Mouse (Mus musculus): ENCODE data around the gene Kdm6b.
A peak's percentile ranks its signal among the peaks of the same experiment; 100 is the strongest.

Gene Kdm6b

DNA sequence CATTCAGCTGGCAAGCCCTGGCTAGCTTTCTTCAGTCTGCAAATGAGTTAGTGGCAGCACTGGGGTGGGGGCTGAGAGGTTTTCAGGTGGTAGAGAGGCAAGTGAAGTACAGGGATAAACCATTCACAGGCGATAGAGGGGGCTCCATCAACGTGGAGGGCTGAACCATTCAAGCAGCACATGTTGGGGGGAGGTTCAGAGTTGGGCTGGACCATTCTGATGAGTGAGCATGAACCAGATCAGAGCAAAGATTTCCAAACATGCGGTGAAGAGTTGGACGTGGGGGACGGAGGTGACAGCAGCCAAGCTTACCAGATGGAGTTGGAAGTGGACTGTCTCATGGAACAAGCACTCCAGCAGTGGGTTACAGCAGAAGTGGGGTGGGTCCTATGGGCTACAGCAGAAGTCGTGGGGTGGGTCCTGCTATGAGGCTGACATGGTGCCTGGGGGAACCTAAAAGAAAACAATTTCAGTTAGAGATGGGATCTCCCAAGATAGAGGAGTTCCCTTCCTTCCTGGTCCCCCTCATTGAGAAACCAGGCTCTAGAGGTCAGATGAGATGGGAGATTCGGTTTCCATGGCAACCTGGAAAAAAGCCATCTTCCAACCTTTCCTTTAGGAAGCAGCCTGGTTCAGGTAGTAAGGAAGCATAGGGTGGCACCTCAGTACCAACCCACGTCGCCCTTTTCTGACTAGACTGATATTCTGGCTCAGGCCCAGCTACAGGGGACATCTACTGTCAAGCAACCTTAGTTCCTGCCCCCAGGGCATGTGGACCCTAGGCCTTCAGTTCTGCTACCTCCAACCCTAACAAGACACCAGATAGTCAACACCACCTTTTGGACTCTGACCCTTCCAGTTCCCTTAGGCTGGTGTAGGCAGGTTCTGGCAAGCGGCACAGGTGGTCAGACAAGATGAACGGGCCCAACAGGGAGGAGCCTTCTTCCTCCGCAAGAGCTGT lies at the start of gene Kdm6b:
Kdm6b (minus strand) TSS at position 455 of the 961 bp plus-strand sequence.
- DNase-seq = peak; percentile 82

DNA sequence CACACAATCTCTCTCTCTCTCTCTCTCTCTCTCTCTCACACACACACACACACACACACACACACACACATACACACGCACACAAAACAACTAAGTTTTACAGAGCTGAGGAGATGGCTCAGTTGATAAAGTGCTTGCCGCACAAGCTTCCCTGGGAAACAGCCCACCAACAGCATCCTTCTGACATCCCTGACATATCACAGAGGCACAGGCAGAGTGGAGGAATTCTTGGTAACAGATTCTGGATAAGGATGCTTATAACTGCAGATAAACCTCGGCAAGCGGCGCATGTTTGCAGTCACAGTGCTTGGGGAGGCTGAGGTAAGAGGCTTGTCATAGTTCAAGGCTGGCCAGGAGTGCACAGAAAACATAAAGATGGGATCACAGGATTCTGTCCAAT lies 48.1 kb upstream of the Kdm6b start:
- no peak for DNase-seq

GRCm38 (mm10) chr11:69459883-69460282 lies 46.4 kb upstream of the Kdm6b start:
- no peak for DNase-seq

GRCm38 (mm10) chr11:69457006-69457579 lies 43.6 kb upstream of the Kdm6b start:
- DNase-seq = peak; percentile 55

DNA sequence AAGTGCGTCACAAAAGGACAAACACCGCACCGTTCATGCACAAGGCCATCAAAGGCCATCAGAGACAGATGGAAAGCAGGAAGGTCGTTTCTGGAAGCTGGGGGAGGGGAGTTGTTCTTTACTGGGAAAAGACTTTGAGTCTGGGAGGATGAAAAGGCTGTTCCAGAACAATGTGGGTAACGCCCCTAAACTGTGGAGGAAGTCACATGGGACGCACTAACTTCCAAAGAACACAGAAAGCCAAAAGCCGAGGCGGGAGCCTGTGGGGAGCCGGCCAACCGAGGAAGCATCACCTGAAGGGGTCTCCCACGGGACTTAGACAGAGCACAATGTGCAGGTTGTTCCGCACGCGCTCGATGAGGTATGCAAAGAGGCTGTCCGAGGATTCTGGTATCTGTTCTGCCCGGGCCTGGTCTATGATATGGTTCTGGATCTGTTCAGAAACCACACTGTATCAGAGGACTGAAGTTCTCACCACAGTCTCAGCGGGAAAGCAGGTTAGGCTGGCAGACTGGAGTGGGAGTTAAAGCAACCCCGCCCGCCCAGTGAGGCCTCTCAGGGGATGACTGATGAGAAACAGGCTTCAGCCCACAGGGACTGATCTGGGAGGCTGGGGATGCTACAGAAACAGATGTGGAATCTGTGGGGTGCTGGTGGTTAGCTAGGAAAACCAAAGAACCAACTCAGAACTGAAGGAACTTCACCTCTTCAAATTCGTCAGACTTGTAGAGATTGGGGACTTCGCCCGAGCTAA lies 38.8 kb upstream of the Kdm6b start:
- no peak for DNase-seq

GRCm38 (mm10) chr11:69447299-69447698 lies 33.8 kb upstream of the Kdm6b start:
- DNase-seq = no peak

- no peak for DNase-seq
Measured at GRCm38 (mm10) chr11:69443328-69443727, 29.9 kb upstream of the Kdm6b start.

- DNase-seq = no peak
Measured at GRCm38 (mm10) chr11:69437291-69437690, 23.8 kb upstream of the Kdm6b start.

- no peak for DNase-seq
Measured at GRCm38 (mm10) chr11:69433189-69433588, 19.7 kb upstream of the Kdm6b start.

DNA sequence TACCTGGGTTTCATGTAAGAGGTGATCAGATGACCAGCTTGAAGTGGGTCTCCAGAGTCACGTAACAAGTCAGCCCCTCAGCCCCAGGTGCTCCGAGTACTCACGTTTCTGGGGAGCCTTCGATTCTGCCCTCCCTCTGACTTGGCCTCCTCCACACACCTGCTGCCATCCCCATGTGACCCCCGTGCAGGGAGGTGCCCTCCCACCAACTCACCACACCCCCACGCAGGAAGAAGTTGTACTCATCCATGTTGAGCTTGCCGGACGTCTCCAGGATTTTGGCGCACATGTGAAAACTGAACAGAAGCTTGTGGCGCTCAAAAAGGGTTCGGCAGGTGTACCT lies 19.1 kb upstream of the Kdm6b start:
- DNase-seq = no peak

GRCm38 (mm10) chr11:69431829-69432639 lies 18.6 kb upstream of the Kdm6b start:
- peak; percentile 91 for DNase-seq

DNA sequence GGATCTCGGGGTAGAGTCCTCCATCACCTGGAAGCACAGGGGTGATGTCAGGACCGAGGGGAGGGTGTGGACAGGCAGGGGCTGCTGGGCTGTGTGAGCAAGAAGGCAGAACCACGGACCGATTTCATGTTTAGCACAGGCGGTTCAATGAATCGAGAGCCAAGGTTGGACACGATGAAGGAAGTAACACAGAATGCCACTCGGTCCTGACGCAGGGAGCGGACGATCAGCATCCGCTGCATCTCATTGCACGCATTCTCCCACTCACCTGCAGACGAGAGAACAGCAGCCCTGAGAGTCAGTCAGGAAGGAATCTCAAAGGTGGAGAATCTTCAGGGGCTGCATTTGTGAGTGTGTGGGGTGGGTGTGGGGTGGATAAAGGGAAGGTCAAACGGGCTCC lies 17.2 kb upstream of the Kdm6b start:
- no peak for DNase-seq

DNA sequence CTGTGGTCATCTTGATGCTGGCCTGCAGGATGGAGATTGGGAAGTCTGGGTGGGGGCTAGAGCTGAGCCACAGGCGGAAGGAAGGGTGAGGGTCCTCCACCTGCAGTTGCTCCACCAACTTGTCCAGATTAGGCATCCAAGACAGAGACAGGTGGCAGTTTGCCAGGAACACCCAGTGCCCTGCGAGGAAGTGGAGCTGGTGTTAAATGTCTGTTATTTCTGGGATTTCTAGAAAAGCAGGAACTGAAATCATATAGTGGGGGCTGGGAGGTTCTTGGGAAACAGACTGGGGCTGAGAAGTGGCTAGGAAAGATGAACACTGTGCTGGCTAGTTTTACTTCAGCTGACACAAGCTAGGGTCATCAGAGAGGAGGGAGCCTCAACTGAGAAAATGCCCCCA lies 15.8 kb upstream of the Kdm6b start:
- DNase-seq = no peak

GRCm38 (mm10) chr11:69428751-69429150 lies 15.3 kb upstream of the Kdm6b start:
- peak; percentile 31 for DNase-seq

- DNase-seq = no peak
Measured at GRCm38 (mm10) chr11:69426246-69426645, 12.8 kb upstream of the Kdm6b start.

- no peak for DNase-seq
Measured at GRCm38 (mm10) chr11:69423885-69424284, 10.4 kb upstream of the Kdm6b start.

- no peak for DNase-seq
Measured at GRCm38 (mm10) chr11:69422842-69423241, 9.4 kb upstream of the Kdm6b start.

GRCm38 (mm10) chr11:69421131-69421977 lies 7.9 kb upstream of the Kdm6b start:
- no peak for DNase-seq

- no peak for DNase-seq
Measured at GRCm38 (mm10) chr11:69420554-69421000, 7.1 kb upstream of the Kdm6b start.

DNA sequence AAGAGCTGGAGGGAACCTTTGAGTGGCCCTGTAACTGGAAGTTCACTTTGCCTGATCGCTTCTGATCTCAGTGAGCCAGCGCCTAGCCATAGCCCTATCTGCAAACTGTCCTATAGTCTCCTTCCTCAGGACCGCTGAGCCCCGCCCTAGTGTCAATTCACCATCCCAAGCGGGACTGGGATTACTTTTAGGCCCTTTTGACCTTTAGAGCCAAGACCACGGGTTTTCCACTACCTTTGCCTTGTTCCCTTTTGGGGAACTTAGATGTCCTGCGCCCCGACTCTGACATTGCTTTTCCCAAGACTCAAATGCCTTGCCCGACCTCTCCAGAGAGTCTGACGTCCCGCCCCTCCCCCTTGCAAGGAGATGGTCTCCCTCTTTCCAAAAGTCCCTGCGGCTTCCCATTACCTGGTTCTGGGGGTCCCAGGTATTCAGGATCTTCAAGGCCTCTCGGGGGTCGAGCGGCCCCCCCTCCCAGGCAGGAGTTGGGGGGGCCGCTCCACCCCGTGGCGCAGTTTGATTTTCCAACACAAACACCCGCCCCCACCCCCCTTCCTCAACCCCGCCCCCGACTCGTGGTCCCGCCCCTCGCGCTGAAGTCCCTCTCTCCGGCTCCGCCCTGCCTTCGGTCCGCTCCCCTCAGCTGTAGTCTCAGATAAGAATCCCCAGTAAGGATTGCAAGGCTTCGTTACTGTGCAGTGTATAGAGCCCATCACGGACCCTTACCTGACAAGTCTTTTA lies 6.5 kb upstream of the Kdm6b start:
- DNase-seq = peak; percentile 57

DNA sequence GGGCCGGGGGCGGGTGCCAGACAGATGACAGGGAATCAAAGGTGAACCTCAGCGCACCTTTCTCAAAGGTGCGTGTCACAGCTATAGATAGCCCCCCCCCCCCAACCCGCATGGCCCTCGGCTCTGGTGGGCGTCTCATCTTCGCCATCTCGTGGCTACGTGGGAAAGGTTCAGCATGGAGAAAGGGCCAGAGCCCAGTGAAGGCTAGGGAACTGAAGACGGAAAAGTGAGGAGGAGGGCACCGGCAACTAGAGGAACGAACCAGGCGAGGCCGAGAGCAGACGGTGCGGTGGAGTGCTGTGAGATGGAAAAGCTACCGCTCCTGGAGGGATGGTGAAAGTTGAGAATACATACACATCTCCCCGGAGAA lies 6.0 kb upstream of the Kdm6b start:
- DNase-seq = peak; percentile 69

Measured in retina, postnatal 1 day (tissue).